Mouse (Mus musculus): ENCODE measurements at regions not wholly inside any gene's neighbourhood (a gene's known extent, or its start where the extent isn't known, plus 50 kb on each side); places are given as distances from the start of the nearest gene placed in this dataset.

- no peaks in the 10 kb centered on the region for H3K36me3 ChIP-seq
- no peaks in the 10 kb centered on the region for H3K4me1 ChIP-seq
- H3K4me3 ChIP-seq, result no peak overlapping the region
- no peak overlapping the region for H3K27ac ChIP-seq
- no peaks in the 10 kb centered on the region for H3K9me3 ChIP-seq
- WGBS, result 85% methylated on average over 2 of the region's 2 CpGs
- DNase-seq (ENCODE audit: low spot score), result no peak
- H3K27me3 ChIP-seq (ENCODE audit: insufficient read depth, poor library complexity, severe bottlenecking), result no peaks in the 10 kb centered on the region
Measured at GRCm38 (mm10) chr8:28284257-28284656, 836.8 kb downstream of the Poteg start.

GRCm38 (mm10) chr8:28298896-28299793, 851.7 kb downstream of the Poteg start:
- H3K36me3 ChIP-seq, result no peaks in the 10 kb centered on the region
- no peak for DNase-seq (ENCODE audit: low spot score)
- WGBS, result 73% methylated on average over 5 of the region's 5 CpGs
- H3K4me3 ChIP-seq, result no peak overlapping the region
- no peaks in the 10 kb centered on the region for H3K27me3 ChIP-seq (ENCODE audit: insufficient read depth, poor library complexity, severe bottlenecking)
- no peaks in the 10 kb centered on the region for H3K4me1 ChIP-seq
- no peak overlapping the region for H3K27ac ChIP-seq
- no peaks in the 10 kb centered on the region for H3K9me3 ChIP-seq

- 43% methylated on average over 1 of the region's 1 CpGs for WGBS
- no peak for DNase-seq (ENCODE audit: low spot score)
- H3K4me1 ChIP-seq, result no peaks in the 10 kb centered on the region
- H3K36me3 ChIP-seq, result no peaks in the 10 kb centered on the region
- H3K9me3 ChIP-seq, result no peaks in the 10 kb centered on the region
- H3K27ac ChIP-seq, result no peak overlapping the region
- no peak overlapping the region for H3K4me3 ChIP-seq
- no peaks in the 10 kb centered on the region for H3K27me3 ChIP-seq (ENCODE audit: insufficient read depth, poor library complexity, severe bottlenecking)
Measured at GRCm38 (mm10) chr8:28317081-28317480, 869.6 kb downstream of the Poteg start.

GRCm38 (mm10) chr8:28333388-28333787, 885.9 kb downstream of the Poteg start:
- 83% methylated on average over 1 of the region's 1 CpGs for WGBS

GRCm38 (mm10) chr8:28337484-28337883, 890.0 kb downstream of the Poteg start:
- Histone ChIP-seq H3K9me3 (no peaks in the 10 kb centered on the region), H3K4me1 (no peaks in the 10 kb centered on the region), H3K4me3 (no peak overlapping the region), H3K27me3 (ENCODE audit: insufficient read depth, poor library complexity, severe bottlenecking) (no peaks in the 10 kb centered on the region), H3K27ac (no peak overlapping the region), H3K36me3 (no peaks in the 10 kb centered on the region)
- DNase-seq (ENCODE audit: low spot score), result no peak
- WGBS, result 85% methylated on average over 4 of the region's 4 CpGs

More at GRCm38 (mm10) chr8:28333388-28333787, 885.9 kb downstream of the Poteg start:
- no peak for DNase-seq (ENCODE audit: low spot score)
- no peaks in the 10 kb centered on the region for H3K36me3 ChIP-seq
- no peaks in the 10 kb centered on the region for H3K4me1 ChIP-seq
- no peaks in the 10 kb centered on the region for H3K27me3 ChIP-seq (ENCODE audit: insufficient read depth, poor library complexity, severe bottlenecking)
- no peaks in the 10 kb centered on the region for H3K9me3 ChIP-seq
- no peak overlapping the region for H3K27ac ChIP-seq
- H3K4me3 ChIP-seq, result no peak overlapping the region

GRCm38 (mm10) chr8:28341236-28341635, 893.8 kb downstream of the Poteg start:
- no peak overlapping the region for H3K27ac ChIP-seq
- DNase-seq (ENCODE audit: low spot score), result no peak
- WGBS, result 89% methylated on average over 11 of the region's 11 CpGs
- no peaks in the 10 kb centered on the region for H3K4me1 ChIP-seq
- H3K9me3 ChIP-seq, result no peaks in the 10 kb centered on the region
- no peaks in the 10 kb centered on the region for H3K36me3 ChIP-seq
- no peak overlapping the region for H3K4me3 ChIP-seq
- no peaks in the 10 kb centered on the region for H3K27me3 ChIP-seq (ENCODE audit: insufficient read depth, poor library complexity, severe bottlenecking)

- no peak overlapping the region for H3K27ac ChIP-seq
- H3K4me3 ChIP-seq, result no peak overlapping the region
- no peak for DNase-seq (ENCODE audit: low spot score)
- H3K36me3 ChIP-seq, result no peaks in the 10 kb centered on the region
- H3K4me1 ChIP-seq, result peaks cover 4% of the 10 kb centered on the region; the same call in 1 of the 2 replicates
- no peaks in the 10 kb centered on the region for H3K27me3 ChIP-seq (ENCODE audit: insufficient read depth, poor library complexity, severe bottlenecking)
- no peaks in the 10 kb centered on the region for H3K9me3 ChIP-seq
Measured at GRCm38 (mm10) chr8:28366470-28366869, 919.0 kb downstream of the Poteg start.

- WGBS, result 26% methylated on average over 3 of the region's 3 CpGs
- DNase-seq (ENCODE audit: low spot score), result no peak
- H3K27me3 ChIP-seq (ENCODE audit: insufficient read depth, poor library complexity, severe bottlenecking), result no peaks in the 10 kb centered on the region
- no peak overlapping the region for H3K4me3 ChIP-seq
- H3K36me3 ChIP-seq, result no peaks in the 10 kb centered on the region
- 0 out of 2 replicates have a peak overlapping the region, but pooled peaks have one; percentile 10 for H3K27ac ChIP-seq
- peaks cover 4% of the 10 kb centered on the region; the same call in 1 of the 2 replicates for H3K4me1 ChIP-seq
- H3K9me3 ChIP-seq, result no peaks in the 10 kb centered on the region
Measured at GRCm38 (mm10) chr8:28367361-28367760, 919.9 kb downstream of the Poteg start.

- no peak overlapping the region for H3K4me3 ChIP-seq
- H3K27me3 ChIP-seq (ENCODE audit: insufficient read depth, poor library complexity, severe bottlenecking), result no peaks in the 10 kb centered on the region
- WGBS, result 90% methylated on average over 1 of the region's 1 CpGs
- peaks cover 4% of the 10 kb centered on the region; the same call in 1 of the 2 replicates for H3K4me1 ChIP-seq
- no peaks in the 10 kb centered on the region for H3K9me3 ChIP-seq
- DNase-seq (ENCODE audit: low spot score), result no peak
- no peak overlapping the region for H3K27ac ChIP-seq
- no peaks in the 10 kb centered on the region for H3K36me3 ChIP-seq
Measured at GRCm38 (mm10) chr8:28371752-28372151, 924.3 kb downstream of the Poteg start.

GRCm38 (mm10) chr8:28400141-28400540, 952.7 kb downstream of the Poteg start:
- H3K4me1 ChIP-seq, result no peaks in the 10 kb centered on the region
- H3K4me3 ChIP-seq, result no peak overlapping the region
- H3K27ac ChIP-seq, result no peak overlapping the region
- no peaks in the 10 kb centered on the region for H3K36me3 ChIP-seq
- WGBS, result 42% methylated on average over 1 of the region's 1 CpGs
- DNase-seq (ENCODE audit: low spot score), result no peak
- H3K9me3 ChIP-seq, result no peaks in the 10 kb centered on the region
- H3K27me3 ChIP-seq (ENCODE audit: insufficient read depth, poor library complexity, severe bottlenecking), result no peaks in the 10 kb centered on the region

GRCm38 (mm10) chr8:28427544-28428135, 980.2 kb downstream of the Poteg start:
- DNase-seq (ENCODE audit: low spot score), result no peak
- Histone ChIP-seq H3K27ac (no peak overlapping the region), H3K4me3 (no peak overlapping the region), H3K4me1 (0 out of 2 replicates have a peak, but pooled peaks cover 7% of the 10 kb centered on the region), H3K27me3 (ENCODE audit: insufficient read depth, poor library complexity, severe bottlenecking) (no peaks in the 10 kb centered on the region), H3K36me3 (no peaks in the 10 kb centered on the region), H3K9me3 (no peaks in the 10 kb centered on the region)
- WGBS, result 58% methylated on average over 7 of the region's 7 CpGs

GRCm38 (mm10) chr8:28473190-28473589, 1025.7 kb downstream of the Poteg start:
- no peak for DNase-seq (ENCODE audit: low spot score)
- Histone ChIP-seq H3K4me1 (0 out of 2 replicates have a peak, but pooled peaks cover 4% of the 10 kb centered on the region), H3K27me3 (ENCODE audit: insufficient read depth, poor library complexity, severe bottlenecking) (no peaks in the 10 kb centered on the region), H3K36me3 (no peaks in the 10 kb centered on the region), H3K4me3 (no peak overlapping the region), H3K27ac (no peak overlapping the region), H3K9me3 (no peaks in the 10 kb centered on the region)
- 80% methylated on average over 2 of the region's 2 CpGs for WGBS

GRCm38 (mm10) chr8:28487913-28488312, 1040.4 kb downstream of the Poteg start:
- Histone ChIP-seq H3K4me3 (no peak overlapping the region), H3K36me3 (no peaks in the 10 kb centered on the region), H3K27ac (no peak overlapping the region), H3K27me3 (ENCODE audit: insufficient read depth, poor library complexity, severe bottlenecking) (no peaks in the 10 kb centered on the region), H3K9me3 (no peaks in the 10 kb centered on the region), H3K4me1 (no peaks in the 10 kb centered on the region)
- 84% methylated on average over 3 of the region's 3 CpGs for WGBS
- no peak for DNase-seq (ENCODE audit: low spot score)

Measured in heart, embryonic 10.5 days (tissue).